Mouse (Mus musculus) adrenal gland, adult (tissue): ENCODE measurements around the gene Pik3cd.

Experiments
- DNase-seq, 2 experiments: peaks; one replicate each; pipeline ENCODE4 v3.0.0; 2022 to 2023; ENCODE audit warnings: low spot score in 1 of 2; ENCODE audit not compliant: inconsistent age in 2 of 2

Gene Pik3cd

DNA sequence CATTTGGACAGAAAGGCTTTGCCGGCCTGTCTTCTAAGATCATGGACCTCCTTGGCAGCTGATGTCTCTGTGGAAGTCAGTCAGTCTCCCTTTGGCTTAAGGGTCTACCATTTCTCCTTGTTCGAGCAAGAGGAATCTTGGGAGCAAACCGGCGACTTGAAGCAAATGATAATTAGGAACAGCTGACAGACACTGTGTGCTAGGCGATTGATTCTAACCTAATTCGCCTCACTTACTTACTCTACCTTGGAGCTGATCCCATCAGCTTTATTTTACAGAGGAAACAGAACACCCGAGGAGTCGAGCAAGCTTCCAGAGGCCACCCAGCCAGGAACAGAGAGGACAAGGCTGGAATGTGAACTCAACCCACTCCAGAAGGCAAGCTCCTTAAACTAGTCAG lies 11.0 kb downstream of the Pik3cd start:
- no peak for DNase-seq

DNA sequence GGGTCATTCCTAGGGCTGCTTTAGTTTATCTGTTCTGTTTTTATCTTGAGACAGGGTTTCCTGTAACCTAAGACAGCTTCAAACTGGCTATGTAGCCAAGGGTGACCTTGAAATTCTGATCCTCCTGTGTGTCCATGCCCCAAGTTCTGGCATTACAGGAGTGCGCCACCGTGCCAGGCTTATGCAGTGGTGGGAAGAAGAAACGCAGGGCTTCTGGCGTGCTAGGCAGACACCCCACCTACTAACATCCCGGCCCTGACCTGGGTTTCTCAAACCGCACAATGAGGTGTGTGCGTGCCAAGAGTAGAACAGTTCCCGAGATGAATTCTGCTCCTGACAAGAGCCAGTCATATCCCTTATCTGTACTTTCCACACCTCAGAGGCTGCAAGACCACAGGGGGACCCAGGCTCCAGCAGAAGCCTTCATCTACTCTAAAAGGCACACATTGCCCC lies 11.5 kb downstream of the Pik3cd start:
- DNase-seq, result no peak

DNA sequence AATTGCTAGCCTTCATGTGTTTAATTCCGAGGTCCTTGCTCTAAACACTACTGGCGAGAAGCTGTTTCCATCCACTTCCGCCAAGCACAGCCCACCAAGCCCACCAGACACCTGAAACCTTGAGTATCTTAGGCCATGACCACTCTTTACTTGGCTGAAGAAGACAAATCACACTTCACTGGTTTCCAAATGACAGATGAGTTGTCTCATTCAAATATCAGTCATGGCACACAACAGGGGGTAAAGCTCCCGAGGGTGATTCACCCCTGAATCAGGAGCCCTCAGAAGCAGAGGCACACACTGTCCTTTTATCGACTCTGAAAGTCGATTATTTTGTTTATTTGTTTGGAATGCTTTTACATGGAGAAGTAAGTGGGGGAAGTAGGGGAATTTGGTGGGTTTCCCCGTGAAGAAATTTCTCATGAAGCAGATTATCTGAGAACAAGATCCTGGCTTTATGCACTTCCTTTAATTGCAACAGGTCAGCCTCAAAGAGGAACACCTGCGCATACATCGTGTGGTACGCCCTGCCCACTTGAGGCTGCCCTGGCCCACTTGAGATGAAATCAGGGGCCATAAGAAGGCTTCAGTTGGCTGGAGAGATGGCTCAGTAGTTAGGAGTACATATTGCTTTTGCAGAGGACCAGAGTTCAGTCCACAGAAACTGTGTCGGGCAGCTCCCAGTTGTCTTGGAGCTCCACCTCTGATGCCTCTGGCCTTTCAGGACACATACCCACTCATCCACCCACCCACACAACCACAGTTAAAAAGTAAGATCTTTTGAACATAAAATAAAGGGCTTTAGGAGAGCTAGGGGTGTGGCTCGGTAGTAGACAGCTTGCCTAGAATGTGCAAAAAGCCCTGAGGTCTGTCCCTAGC lies 12.3 kb downstream of the Pik3cd start:
- no peak for DNase-seq

DNA sequence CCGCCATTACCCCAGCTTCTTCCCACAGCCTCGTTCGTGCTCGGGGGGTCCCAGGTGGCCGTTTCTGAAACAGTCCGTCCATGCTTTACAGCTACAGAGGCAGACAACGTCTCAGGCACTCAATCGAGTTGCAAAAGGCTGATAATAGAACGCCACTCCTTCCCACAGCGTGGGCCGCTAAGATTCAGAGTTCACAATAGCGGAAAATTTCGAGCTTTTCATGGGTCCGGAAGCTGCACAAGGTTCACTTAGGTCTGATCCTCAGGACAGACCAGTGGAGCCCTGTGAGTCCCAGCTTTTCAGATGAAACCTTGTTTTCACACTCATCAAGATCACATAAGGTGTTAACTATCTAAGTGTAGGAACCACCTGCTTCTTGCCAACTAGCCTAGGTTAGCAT lies 13.5 kb downstream of the Pik3cd start:
- DNase-seq, result no peak

DNA sequence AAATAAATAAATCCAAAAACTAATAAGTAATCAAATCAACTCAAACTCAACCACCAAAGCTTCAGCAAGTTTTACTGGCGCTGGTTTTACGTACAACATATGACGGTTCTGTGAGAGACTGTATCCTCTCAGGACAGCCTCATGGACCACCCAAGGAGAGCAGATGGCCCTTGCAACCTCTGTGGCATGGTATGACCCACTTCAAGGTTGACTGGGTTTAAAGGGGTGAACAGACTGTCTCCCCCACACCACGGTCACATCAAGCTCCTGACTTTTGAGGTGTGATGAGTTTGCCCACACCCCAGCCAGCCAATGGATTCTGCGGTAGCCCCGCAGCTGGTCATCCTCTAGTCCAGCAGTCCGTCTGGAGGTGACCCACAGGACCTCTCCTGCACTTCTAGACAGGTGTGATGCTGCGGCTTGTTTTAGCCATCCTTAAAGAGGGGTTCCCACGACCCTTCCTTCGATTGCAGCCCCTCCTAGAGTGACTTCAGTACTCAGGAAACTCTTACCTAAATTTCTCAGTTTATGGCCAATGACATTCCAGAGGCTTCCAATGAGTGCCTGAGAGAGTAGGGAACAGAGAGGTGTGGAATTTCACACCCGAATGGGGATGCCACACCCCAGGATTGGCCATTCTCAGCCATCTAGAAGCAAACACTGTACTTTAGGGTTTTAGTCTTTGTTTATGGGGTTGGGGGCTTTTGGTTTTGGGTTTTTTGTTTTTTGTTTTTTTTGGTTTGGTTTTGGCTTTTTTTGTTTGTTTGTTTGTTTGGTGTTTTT lies 17.3 kb downstream of the Pik3cd start:
- DNase-seq, result no peak

DNA sequence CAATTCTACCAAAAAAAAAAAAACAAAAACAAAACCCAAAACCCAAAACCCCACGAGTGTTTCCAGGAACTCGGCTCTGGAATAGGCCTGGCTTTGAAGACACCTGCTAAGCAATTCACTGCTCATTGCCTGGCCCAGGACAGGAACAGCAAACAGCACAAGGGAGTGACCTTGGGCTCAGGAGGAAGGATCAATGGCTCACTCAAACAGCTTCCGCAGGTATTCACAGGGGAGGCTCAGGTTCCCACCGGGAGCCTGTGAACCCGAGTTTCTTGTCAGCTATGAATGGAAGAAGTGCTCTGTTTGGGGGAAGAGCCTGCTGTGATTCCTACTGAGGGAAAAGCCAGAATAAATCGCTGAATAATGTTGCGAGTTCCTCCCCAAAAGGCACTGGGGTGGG lies 18.5 kb downstream of the Pik3cd start:
- DNase-seq, result no peak

DNA sequence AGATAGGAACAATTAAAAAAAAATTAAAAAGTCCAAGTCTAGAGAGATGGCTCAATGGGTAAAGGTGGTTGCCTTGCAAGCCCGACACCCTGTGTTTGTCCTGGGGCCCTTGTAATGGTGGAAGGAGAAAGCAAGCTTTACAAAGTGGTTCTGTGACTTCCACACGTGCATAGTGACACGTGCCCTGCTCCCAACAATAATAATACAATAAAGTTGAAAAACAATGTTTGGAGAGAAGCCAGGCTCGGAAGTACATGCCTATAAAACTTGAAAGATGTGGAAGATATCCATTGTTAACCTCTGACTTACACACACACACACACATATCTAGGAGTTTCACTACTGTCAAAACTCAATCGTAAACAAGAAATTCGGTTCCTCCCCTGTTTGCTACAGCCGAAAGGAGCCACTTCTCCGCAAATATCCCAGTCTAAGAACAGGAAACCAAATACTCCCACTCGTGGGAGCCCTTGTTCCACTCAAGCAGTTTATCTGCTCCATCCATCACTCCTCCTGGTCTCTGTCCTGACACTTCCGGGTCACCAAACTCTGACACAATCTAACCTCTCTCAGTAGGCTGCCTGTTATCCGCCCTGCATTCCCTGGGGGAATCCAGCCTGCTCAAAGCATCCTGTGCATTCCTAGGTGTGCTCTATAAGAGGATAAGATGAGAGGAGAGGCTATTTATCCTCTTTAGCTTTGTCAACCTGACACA lies 23.2 kb downstream of the Pik3cd start:
- no peak for DNase-seq

DNA sequence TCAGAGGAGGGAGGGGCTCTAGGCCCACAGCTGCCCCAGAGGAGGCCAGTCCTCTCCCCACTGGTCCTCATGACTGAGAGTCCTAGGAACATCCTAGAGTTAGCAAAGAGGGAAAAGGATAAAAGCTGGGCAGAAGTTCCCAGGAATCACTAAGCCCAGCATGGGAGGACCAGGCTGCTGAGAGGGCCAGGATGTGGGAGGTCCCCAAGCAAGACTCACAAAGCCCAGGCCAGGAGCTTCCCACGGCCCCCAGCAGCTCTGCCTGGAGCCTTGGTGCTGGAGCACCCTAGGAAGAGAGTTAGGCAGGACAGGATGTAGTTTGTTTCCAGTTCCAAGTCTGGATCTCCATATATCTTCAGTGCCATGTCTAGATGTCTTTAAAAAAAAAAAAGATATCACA lies 24.4 kb downstream of the Pik3cd start:
- no peak for DNase-seq

DNA sequence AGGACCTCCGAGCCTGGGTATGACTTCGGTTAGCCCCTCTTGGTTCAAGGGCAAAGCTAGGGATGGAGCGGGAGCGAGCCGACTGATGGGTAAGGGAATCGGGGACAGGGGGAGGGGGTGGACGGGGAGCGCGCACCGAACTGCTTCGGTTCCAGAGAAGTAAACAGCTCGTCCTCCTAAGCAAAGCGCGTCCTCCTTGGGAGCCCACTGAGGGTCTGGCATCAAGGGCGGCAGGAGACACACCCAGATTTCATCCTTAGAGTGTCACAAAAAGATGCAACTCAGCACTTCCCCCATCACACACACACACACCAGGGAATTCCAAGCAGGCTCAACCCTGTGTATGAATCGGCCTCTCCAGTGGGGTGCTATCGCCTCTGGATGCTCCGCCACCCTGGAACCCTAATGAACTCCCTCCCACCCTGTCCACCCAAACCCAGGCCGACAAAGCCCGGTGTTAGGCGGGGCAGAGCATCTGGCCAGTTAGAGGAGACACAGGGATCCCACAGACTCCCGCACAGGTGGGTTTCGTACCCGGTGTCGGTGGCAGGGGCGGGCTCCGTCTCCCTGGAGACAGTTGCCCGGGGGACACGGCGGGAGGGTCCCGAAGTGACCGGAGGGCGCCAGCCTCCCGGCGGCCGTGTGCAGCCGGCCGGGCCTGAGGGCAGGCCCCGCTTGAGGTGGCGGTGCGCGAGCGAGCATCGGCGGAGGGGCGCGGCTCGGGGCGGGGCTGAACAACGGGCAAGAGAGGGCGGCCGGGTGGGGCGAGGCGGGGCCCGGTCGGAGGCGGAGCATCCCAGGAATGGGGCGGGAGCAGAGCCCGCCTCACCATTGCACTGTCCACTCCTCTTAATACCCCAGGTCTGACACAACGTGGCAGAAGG lies 26.8 kb downstream of the Pik3cd start:
- peak; percentile 85 to 94 for DNase-seq

DNA sequence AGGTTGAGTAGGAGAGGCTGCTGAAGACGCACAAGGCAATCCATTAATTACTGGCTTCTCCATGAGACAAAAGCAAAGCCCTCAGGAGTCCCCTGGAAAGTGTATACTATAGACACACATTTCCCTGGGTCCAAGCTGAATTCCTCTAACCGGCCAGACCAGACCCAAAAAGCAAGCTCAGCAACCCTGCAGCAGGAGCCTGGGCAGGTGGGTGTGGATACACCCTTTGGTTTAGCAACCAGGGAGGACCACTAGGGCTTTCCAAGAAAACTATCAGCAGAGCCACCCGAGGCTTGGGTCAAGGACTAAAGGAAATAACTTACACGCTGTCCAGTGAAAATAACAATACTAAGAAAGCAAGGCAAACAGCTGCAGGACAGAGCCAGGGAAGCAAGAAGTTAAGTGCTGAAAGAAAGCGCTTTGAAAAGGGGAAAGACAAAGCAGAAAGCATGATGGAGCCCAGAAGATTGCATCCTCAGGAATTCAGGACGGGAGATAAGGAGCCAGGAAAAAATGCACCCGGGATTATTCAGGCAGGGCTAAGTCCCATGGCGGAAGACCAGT lies 27.5 kb downstream of the Pik3cd start:
- no peak for DNase-seq

DNA sequence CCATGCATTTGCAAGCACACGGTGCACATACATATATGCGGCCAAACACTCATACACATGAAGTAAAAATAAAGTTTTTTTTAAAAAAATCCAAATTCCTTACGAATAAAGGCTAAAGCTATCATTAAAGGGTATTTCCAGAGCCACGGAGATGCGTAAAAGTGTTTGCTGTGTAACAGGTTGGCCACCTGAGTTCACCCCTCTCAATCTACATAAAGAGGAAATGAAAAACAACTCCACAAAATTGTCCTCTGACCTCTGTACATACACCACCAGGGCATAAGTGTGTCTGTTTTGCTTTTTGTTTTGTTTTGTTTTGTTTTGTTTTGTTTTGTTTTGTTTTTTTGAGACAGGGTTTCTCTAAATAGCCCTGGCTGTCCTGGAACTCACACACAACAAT lies 29.6 kb downstream of the Pik3cd start:
- no peak for DNase-seq

DNA sequence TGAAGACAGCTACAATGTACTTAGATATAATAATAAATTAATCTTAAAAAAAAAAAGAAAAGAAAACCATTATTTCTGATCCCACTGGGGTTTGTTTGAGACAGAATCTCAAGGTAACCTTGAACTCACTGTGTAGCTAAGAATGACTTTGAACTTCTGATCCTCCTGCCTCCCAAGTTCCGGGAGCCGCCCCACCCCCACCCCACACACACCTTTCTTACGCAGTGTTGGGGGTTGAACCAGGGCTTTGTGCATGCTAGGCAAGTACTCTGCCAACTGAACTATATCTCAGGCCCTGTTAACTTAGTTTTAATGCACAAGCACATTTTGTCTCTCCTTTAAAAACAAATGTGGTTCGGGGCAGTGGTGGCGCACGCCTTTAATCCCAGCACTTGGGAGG lies 31.2 kb downstream of the Pik3cd start:
- no peak for DNase-seq

DNA sequence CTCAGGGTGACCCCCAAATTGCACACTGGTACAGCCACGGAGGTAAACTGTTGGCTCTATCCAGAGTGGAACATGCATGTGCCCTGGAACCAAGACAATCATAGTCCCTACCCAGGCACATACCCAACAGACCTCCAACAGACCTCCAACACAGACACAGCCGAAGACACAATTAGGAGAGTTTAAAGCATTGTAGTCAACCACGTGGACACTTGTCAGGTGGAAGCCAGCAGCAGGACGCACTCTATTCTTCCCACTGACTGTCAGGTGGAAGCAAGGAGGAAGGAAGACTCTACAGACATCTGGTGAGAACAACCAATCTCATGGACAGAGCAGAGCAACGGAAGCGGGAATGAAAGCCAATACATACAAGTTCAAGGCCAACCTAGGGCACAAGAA lies 36.7 kb downstream of the Pik3cd start:
- no peak for DNase-seq

DNA sequence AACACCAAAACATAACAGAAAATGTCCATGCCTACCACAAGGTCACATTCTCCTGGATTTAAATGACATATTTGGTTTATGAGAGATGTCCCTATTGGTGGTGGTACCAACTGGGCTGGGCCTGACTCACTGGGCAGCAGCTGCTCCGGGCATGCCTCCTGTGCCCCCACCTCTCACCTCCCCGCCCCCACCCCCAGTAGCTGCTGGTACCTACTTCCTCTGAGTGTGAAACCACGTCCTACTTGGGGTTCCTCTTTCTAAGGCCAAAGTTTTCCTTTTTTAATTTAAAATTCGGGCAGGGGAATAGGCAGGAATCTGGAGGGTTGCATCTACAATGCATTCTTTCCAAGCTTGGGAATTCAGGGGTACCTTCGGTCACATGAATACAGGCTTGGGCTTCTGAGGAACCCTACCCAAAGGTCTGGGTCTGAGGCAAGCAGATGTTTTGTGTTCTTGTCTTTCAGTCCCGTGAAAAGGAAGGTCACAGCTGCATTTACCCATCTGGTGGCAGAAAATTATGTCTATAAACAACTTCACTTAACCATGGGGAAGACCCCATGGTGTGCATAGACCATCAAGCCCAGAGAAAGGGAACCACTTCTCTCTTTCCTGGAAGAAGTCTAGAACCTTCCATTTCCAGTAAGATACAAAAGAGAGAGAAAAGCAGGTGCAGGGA lies 37.2 kb downstream of the Pik3cd start:
- no peak for DNase-seq

DNA sequence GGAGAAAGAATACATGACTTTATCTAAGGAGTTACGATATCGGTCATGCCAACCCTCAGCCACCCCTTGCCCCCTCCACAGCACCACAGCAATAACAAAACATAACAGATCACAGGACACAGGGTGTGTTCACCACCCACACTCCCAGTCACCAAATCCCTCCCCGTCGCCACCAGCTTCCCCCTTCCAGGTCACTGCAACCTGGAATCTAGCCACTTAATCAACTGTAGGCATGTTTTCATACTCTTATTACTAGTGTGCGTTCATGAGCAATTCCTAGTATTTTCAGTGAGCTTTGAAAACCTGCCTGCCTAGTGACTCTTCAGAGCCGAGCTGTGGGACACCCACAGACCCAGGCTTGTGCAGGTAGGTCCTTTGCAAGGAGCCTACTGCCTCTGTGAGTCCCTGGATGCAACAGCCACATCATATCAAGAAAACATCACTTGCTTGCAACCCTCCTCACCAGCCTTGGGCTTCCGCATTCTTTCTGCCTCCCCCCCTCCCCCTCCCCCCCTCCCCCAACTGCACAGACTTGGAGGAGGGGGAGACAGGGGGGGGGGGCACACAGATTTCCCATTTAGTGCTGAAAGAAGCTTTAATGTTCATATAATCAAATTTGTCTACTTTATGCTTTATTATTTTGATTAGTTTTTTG lies 38.4 kb downstream of the Pik3cd start:
- DNase-seq, result no peak

DNA sequence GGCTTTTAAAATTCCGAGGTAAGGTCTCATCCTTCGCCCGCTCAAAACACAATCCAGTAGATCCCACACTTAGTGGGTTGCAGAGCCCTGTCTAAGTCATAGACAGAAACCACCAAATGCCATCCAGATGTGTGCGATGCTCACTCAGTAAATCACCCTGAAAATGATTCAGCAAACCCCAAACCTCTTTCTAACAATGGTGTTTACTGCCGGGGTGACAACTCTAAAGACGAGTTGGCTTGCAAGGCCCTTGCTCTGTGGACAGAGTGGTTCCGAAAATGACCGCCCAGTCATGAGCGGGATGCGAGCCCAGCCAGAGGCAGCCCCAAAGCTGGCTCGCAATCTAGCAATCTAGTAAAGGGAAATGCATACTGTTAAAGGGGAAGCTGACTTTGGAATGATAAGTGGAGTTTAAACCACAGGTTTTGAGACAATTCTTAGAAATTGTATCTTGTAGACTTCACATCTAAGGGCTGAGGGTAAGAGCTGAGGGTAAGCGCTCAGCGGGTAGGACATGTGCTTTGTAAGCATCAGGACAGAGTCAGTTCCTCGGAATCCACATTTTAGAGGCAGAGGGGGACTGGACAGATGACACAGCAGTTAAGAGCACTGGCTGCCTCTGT lies 40.3 kb downstream of the Pik3cd start:
- no peak for DNase-seq

DNA sequence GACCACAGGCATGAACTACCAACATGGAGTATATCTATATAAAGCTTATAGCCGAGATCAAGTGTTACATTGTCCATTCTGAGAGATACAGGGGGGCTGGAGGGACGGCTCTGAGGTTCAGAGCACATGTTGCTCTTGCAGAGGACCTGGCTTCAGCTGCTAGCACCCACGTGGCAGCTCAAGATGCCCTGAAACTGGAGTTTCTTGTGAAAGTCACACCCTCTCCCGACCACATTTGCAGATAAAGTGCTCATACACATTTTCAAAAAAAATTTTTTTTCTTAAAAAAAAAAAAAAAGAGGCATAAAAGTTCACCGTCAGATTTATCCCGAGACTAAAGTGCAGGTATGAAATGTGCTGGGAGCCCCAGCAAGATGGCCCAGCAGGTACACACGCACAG lies 41.8 kb downstream of the Pik3cd start:
- DNase-seq, result no peak

DNA sequence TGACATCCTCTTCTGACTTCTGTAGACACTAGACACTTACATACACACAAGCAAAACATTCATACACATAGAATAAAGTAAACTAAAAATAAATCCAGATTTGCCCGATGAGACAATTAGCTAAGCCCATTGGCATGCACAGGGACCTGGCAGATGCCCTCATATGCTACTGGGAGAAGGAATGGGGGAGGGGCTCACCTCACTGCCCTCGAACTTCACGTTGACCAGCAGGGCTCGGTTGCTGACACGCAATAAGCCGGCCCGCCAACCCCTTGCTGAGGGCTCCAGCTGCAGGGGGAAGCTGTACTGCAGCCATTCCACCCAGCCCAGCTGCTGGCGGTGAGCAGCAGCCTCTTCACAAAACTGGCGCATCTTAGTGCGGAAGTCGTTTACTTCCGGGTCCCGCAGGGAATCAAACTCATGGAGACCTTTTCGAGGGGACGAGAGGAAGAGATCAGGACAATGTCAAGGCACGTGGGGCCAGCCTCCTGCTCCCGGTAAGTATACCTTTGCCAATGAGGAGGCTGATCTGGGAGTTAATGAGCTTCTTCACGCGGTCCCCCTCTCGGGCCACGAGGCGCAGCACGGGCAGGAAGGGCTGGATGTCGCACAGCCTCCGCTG lies 42.8 kb downstream of the Pik3cd start:
- no peak for DNase-seq
